ENCODE assay signal across 8 mouse cellular contexts in the genomic region with DNA sequence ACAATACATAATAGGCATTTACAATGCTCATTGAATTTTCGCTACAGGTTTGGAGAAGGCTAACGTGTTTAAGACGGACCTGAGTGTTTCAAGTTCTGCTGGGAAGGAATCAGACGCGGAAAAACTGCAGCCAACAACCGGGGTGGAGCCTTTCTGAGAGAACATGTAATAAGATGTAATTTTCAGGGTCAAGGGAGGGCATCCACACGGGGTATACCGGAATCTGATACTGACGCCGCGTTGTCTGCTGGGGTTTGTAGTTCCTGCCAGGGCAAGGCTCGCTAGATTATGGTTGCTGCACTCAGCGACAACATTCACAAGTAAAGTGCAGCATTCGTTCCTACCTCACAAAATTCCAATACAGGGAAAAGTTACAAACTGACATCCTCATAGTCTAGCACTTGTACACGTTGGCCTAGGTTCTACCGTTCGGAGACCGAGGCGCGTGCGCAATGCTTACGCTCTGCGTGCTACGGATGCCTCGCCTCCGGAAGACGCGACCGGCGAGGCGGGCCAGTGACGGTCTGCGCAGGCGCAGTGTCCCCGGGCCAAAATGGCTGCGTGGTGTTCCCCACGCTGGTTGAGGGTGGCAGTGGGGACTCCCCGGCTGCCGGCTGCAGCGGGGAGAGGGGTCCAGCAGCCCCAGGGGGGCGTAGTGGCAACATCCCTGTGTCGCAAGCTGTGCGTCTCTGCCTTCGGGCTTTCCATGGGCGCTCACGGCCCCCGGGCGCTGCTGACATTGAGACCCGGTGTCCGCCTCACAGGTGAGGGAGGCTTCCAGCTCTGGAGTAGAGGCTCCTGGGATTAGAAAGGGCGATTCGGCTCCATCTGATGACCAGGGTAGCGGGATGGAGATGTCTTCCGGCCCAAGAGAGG. TPM values are rescaled to one million over a fixed set of nuclear protein-coding genes. Genes with fewer than 3 reads are reported as not detected.
DNase-seq lines count a peak whose midpoint lies in the region; ATAC-seq lines count a peak whose summit lies in the region.

No protein-coding gene starts in this region.

- H3K27ac ChIP-seq in hindbrain, embryonic 15.5 days (replicated peaks), result peak overlapping the region; percentile 89

- under 1% methylated on average over 54 of the region's 54 CpGs for WGBS in hindbrain, embryonic 15.5 days

- peak overlapping the region; percentile 94 for H3K9ac ChIP-seq in hindbrain, embryonic 15.5 days

- H3K4me2 ChIP-seq in hindbrain, embryonic 15.5 days, result peak overlapping the region; percentile 93

- H3K9me3 ChIP-seq in hindbrain, embryonic 15.5 days, result no peaks in the 10 kb centered on the region

- H3K4me1 ChIP-seq in hindbrain, embryonic 15.5 days (replicated peaks), result peaks cover 26% of the 10 kb centered on the region

- no peaks in the 10 kb centered on the region for H3K27me3 ChIP-seq in hindbrain, embryonic 15.5 days

- peaks cover 10% of the 10 kb centered on the region for H3K36me3 ChIP-seq in hindbrain, embryonic 15.5 days

- DNase-seq in T-cell, adult 2 months (ENCODE audit: low spot score), result peak; percentile 95
- peak; percentile 98 to 99 for DNase-seq in cerebellum, postnatal 36 days
- peak; percentile 97 to 99 for DNase-seq in frontal cortex, postnatal 36 days (ENCODE audit: low spot score in 2 of 2)
- DNase-seq in left cerebral cortex, adult 11 months (ENCODE audit: low spot score), result peak; percentile 89
- DNase-seq in lung, postnatal 4 days, result peak; percentile 95 to 97
- peak; percentile 90 for DNase-seq in retina, postnatal 7 days (ENCODE audit: low read depth, low spot score)
- DNase-seq in urinary bladder, adult 2 months (ENCODE audit: low spot score), result peak; percentile 99

- ATAC-seq in hindbrain, embryonic 15.5 days (ENCODE audit: low FRiP score, low read depth), result peak; percentile 93

- H3K4me3 ChIP-seq in hindbrain, embryonic 15.5 days, result peak overlapping the region; percentile 82

RNA-seq across cellular contexts. Expression of gene Coro7, which starts 4.2 kb away (rescaled TPM):
- polyA plus RNA-seq in hindbrain, embryonic 15.5 days (2015; fragmentation: Nextera tagmentation; extraction: Ambion mirVana), result 32.8 and 37.2 TPM in 2 replicates
- polyA plus RNA-seq in urinary bladder, adult 2 months (2012; rRNA removed), result 32.6 and 33.5 TPM in 2 replicates

RNA-seq across cellular contexts. Expression of gene Nmral1, which starts 35.3 kb away (rescaled TPM):
- 64.5 and 68.4 TPM in 2 replicates for polyA plus RNA-seq in hindbrain, embryonic 15.5 days (2015; fragmentation: Nextera tagmentation; extraction: Ambion mirVana)
- polyA plus RNA-seq in urinary bladder, adult 2 months (2012; rRNA removed), result 8.3 and 12.0 TPM in 2 replicates

RNA-seq across cellular contexts. Expression of gene Hmox2, which starts 42.3 kb away (rescaled TPM):
- 108 and 109 TPM in 2 replicates for polyA plus RNA-seq in hindbrain, embryonic 15.5 days (2015; fragmentation: Nextera tagmentation; extraction: Ambion mirVana)
- polyA plus RNA-seq in urinary bladder, adult 2 months (2012; rRNA removed), result 54.0 and 59.1 TPM in 2 replicates

RNA-seq across cellular contexts. Expression of gene Dnaja3, which starts 44.0 kb away (rescaled TPM):
- 63.7 and 63.9 TPM in 2 replicates for polyA plus RNA-seq in hindbrain, embryonic 15.5 days (2015; fragmentation: Nextera tagmentation; extraction: Ambion mirVana)
- polyA plus RNA-seq in urinary bladder, adult 2 months (2012; rRNA removed), result 36.6 and 37.9 TPM in 2 replicates

RNA-seq across cellular contexts. Expression of gene Vasn, which starts 44.1 kb away (rescaled TPM):
- 5.9 and 6.4 TPM in 2 replicates for polyA plus RNA-seq in hindbrain, embryonic 15.5 days (2015; fragmentation: Nextera tagmentation; extraction: Ambion mirVana)
- 26.6 and 28.5 TPM in 2 replicates for polyA plus RNA-seq in urinary bladder, adult 2 months (2012; rRNA removed)

Comparison
In these comparisons a context has a peak if more than half of its experiments do, and no peak if none do; other contexts are left out.
1. Peak in every context shown above with its lines: DNase-seq, ATAC-seq, H3K4me3 ChIP-seq and H3K27ac ChIP-seq.